Mouse (Mus musculus): ENCODE measurements at regions not wholly inside any gene's neighbourhood (a gene's known extent, or its start where the extent isn't known, plus 50 kb on each side); places are given as distances from the start of the nearest gene placed in this dataset.

DNA sequence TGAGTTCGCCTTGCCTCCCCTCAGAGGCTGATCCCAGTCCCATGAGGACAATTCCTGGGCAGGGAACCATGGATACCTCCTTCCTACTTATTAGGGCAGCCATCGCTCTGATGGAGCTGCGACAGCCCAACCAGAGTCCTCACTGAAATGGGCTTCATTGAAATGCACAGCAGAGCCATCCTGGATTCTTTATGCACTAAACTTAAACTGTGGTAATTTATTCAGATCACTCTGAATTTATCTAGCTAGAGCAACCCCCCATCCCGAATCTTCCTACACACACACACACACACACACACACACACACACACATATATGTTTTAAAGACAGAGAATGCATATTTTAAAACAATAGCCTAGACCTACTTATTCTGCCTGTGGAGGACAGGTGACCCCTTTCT, 258.9 kb upstream of the Zfp507 start:
- H3K9ac ChIP-seq (ENCODE audit: low read depth, low read length): no peak overlapping the region
- no peaks in the 10 kb centered on the region for H3K36me3 ChIP-seq (ENCODE audit: control insufficient read depth, insufficient read depth, low read length)
- no peaks in the 10 kb centered on the region for H3K4me1 ChIP-seq (ENCODE audit: control insufficient read depth, insufficient read depth, low read length)
- H3K27me3 ChIP-seq (ENCODE audit: control insufficient read depth, insufficient read depth, low read depth, low read length): no peaks in the 10 kb centered on the region
- no peak overlapping the region for H3K4me3 ChIP-seq (ENCODE audit: low read depth, low read length)
- no peaks in the 10 kb centered on the region for H3K9me3 ChIP-seq (replicated peaks; ENCODE audit: control insufficient read depth, low read length, poor library complexity, severe bottlenecking)
- 74% methylated on average over 4 of the region's 4 CpGs for WGBS
- no peak overlapping the region for H3K4me2 ChIP-seq (ENCODE audit: low read length)
- ATAC-seq: no peak
- H3K27ac ChIP-seq (ENCODE audit: low read length): no peak overlapping the region

- Histone ChIP-seq H3K27me3 (ENCODE audit: control insufficient read depth, insufficient read depth, low read depth, low read length) (no peaks in the 10 kb centered on the region), H3K27ac (ENCODE audit: low read length) (no peak overlapping the region), H3K9ac (ENCODE audit: low read depth, low read length) (no peak overlapping the region), H3K4me3 (ENCODE audit: low read depth, low read length) (no peak overlapping the region), H3K4me1 (ENCODE audit: control insufficient read depth, insufficient read depth, low read length) (no peaks in the 10 kb centered on the region), H3K36me3 (ENCODE audit: control insufficient read depth, insufficient read depth, low read length) (no peaks in the 10 kb centered on the region), H3K9me3 (replicated peaks; ENCODE audit: control insufficient read depth, low read length, poor library complexity, severe bottlenecking) (no peaks in the 10 kb centered on the region), H3K4me2 (ENCODE audit: low read length) (no peak overlapping the region)
- WGBS: 74% methylated on average over 4 of the region's 4 CpGs
- no peak for ATAC-seq
Measured at GRCm38 (mm10) chr7:36060426-36060825, 257.6 kb upstream of the Zfp507 start.

- no peak overlapping the region for H3K4me2 ChIP-seq (ENCODE audit: low read length)
- no peak overlapping the region for H3K27ac ChIP-seq (ENCODE audit: low read length)
- no peak overlapping the region for H3K4me3 ChIP-seq (ENCODE audit: low read depth, low read length)
- no peaks in the 10 kb centered on the region for H3K9me3 ChIP-seq (replicated peaks; ENCODE audit: control insufficient read depth, low read length, poor library complexity, severe bottlenecking)
- no peaks in the 10 kb centered on the region for H3K27me3 ChIP-seq (ENCODE audit: control insufficient read depth, insufficient read depth, low read depth, low read length)
- 84% methylated on average over 8 of the region's 8 CpGs for WGBS
- no peaks in the 10 kb centered on the region for H3K4me1 ChIP-seq (ENCODE audit: control insufficient read depth, insufficient read depth, low read length)
- no peaks in the 10 kb centered on the region for H3K36me3 ChIP-seq (ENCODE audit: control insufficient read depth, insufficient read depth, low read length)
- ATAC-seq: no peak
- no peak overlapping the region for H3K9ac ChIP-seq (ENCODE audit: low read depth, low read length)
Measured at GRCm38 (mm10) chr7:36046053-36046452, 243.2 kb upstream of the Zfp507 start.

GRCm38 (mm10) chr7:36031881-36032280, 229.1 kb upstream of the Zfp507 start:
- WGBS: 92% methylated on average over 3 of the region's 3 CpGs
- Histone ChIP-seq H3K4me2 (ENCODE audit: low read length) (no peak overlapping the region), H3K27ac (ENCODE audit: low read length) (no peak overlapping the region), H3K4me3 (ENCODE audit: low read depth, low read length) (no peak overlapping the region), H3K9ac (ENCODE audit: low read depth, low read length) (no peak overlapping the region), H3K9me3 (replicated peaks; ENCODE audit: control insufficient read depth, low read length, poor library complexity, severe bottlenecking) (no peaks in the 10 kb centered on the region), H3K36me3 (ENCODE audit: control insufficient read depth, insufficient read depth, low read length) (no peaks in the 10 kb centered on the region), H3K27me3 (ENCODE audit: control insufficient read depth, insufficient read depth, low read depth, low read length) (no peaks in the 10 kb centered on the region), H3K4me1 (ENCODE audit: control insufficient read depth, insufficient read depth, low read length) (no peaks in the 10 kb centered on the region)
- ATAC-seq: no peak

DNA sequence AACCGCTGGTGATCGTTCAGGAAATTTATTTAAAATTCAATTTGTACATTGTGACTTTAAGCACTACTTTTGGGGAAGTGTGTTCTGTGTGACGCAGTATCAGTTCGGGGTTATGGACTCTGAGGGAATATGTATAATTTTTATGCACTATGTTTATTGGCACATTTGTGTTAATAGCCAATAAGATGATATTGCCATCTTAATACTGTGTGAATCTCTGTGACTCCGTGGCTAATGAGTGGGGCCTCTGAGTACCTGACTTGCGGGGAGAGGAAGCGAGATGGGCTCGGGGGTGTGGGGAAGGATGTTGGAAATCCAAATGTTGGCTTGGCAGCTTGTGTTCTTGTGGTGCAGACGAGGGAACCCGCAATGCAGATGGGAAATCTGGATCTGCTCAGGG, 220.2 kb upstream of the Zfp507 start:
- H3K27me3 ChIP-seq (ENCODE audit: control insufficient read depth, insufficient read depth, low read depth, low read length): no peaks in the 10 kb centered on the region
- no peak overlapping the region for H3K4me3 ChIP-seq (ENCODE audit: low read depth, low read length)
- WGBS: 94% methylated on average over 10 of the region's 10 CpGs
- H3K4me1 ChIP-seq (ENCODE audit: control insufficient read depth, insufficient read depth, low read length): no peaks in the 10 kb centered on the region
- no peak for ATAC-seq
- no peak overlapping the region for H3K4me2 ChIP-seq (ENCODE audit: low read length)
- no peak overlapping the region for H3K9ac ChIP-seq (ENCODE audit: low read depth, low read length)
- H3K36me3 ChIP-seq (ENCODE audit: control insufficient read depth, insufficient read depth, low read length): no peaks in the 10 kb centered on the region
- H3K9me3 ChIP-seq (replicated peaks; ENCODE audit: control insufficient read depth, low read length, poor library complexity, severe bottlenecking): no peaks in the 10 kb centered on the region
- no peak overlapping the region for H3K27ac ChIP-seq (ENCODE audit: low read length)

DNA sequence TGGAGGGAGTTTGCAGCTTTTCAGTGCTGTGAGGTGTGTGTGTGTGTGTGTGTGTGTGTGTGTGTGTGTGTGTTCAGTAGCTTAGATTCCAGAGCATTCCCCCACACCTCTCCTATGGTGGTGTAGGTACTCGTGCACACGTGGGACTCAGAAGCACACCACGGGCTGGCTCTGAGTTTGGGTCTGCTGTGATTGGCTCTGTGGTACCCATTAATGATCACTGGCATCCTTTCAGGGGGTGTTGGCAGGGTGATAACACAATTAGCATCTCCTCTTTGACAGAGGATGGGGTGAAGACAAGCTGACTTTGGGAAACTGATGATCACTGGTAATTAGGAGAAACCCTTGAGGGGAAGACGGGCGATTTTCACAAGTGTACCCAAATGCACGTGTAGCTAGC, 219.7 kb upstream of the Zfp507 start:
- Histone ChIP-seq H3K9ac (ENCODE audit: low read depth, low read length) (no peak overlapping the region), H3K27me3 (ENCODE audit: control insufficient read depth, insufficient read depth, low read depth, low read length) (no peaks in the 10 kb centered on the region), H3K36me3 (ENCODE audit: control insufficient read depth, insufficient read depth, low read length) (no peaks in the 10 kb centered on the region), H3K9me3 (replicated peaks; ENCODE audit: control insufficient read depth, low read length, poor library complexity, severe bottlenecking) (no peaks in the 10 kb centered on the region), H3K27ac (ENCODE audit: low read length) (no peak overlapping the region), H3K4me1 (ENCODE audit: control insufficient read depth, insufficient read depth, low read length) (no peaks in the 10 kb centered on the region), H3K4me3 (ENCODE audit: low read depth, low read length) (no peak overlapping the region), H3K4me2 (ENCODE audit: low read length) (no peak overlapping the region)
- no peak for ATAC-seq
- 88% methylated on average over 6 of the region's 6 CpGs for WGBS

GRCm38 (mm10) chr7:36016926-36017753, 214.3 kb upstream of the Zfp507 start:
- H3K4me1 ChIP-seq (ENCODE audit: control insufficient read depth, insufficient read depth, low read length): peaks cover 2% of the 10 kb centered on the region; the same call in 1 of the 2 replicates
- no peak overlapping the region for H3K4me3 ChIP-seq (ENCODE audit: low read depth, low read length)
- H3K4me2 ChIP-seq (ENCODE audit: low read length): no peak overlapping the region
- H3K27ac ChIP-seq (ENCODE audit: low read length): no peak overlapping the region
- no peaks in the 10 kb centered on the region for H3K36me3 ChIP-seq (ENCODE audit: control insufficient read depth, insufficient read depth, low read length)
- ATAC-seq: no peak
- no peaks in the 10 kb centered on the region for H3K27me3 ChIP-seq (ENCODE audit: control insufficient read depth, insufficient read depth, low read depth, low read length)
- H3K9me3 ChIP-seq (replicated peaks; ENCODE audit: control insufficient read depth, low read length, poor library complexity, severe bottlenecking): no peaks in the 10 kb centered on the region
- no peak overlapping the region for H3K9ac ChIP-seq (ENCODE audit: low read depth, low read length)
- 81% methylated on average over 19 of the region's 19 CpGs for WGBS

- no peaks in the 10 kb centered on the region for H3K36me3 ChIP-seq (ENCODE audit: control insufficient read depth, insufficient read depth, low read length)
- no peak overlapping the region for H3K27ac ChIP-seq (ENCODE audit: low read length)
- H3K9me3 ChIP-seq (replicated peaks; ENCODE audit: control insufficient read depth, low read length, poor library complexity, severe bottlenecking): no peaks in the 10 kb centered on the region
- 84% methylated on average over 5 of the region's 5 CpGs for WGBS
- no peak overlapping the region for H3K4me3 ChIP-seq (ENCODE audit: low read depth, low read length)
- no peaks in the 10 kb centered on the region for H3K27me3 ChIP-seq (ENCODE audit: control insufficient read depth, insufficient read depth, low read depth, low read length)
- no peak overlapping the region for H3K4me2 ChIP-seq (ENCODE audit: low read length)
- no peaks in the 10 kb centered on the region for H3K4me1 ChIP-seq (ENCODE audit: control insufficient read depth, insufficient read depth, low read length)
- no peak for ATAC-seq
- no peak overlapping the region for H3K9ac ChIP-seq (ENCODE audit: low read depth, low read length)
Measured at GRCm38 (mm10) chr7:35996609-35997008, 193.8 kb upstream of the Zfp507 start.

DNA sequence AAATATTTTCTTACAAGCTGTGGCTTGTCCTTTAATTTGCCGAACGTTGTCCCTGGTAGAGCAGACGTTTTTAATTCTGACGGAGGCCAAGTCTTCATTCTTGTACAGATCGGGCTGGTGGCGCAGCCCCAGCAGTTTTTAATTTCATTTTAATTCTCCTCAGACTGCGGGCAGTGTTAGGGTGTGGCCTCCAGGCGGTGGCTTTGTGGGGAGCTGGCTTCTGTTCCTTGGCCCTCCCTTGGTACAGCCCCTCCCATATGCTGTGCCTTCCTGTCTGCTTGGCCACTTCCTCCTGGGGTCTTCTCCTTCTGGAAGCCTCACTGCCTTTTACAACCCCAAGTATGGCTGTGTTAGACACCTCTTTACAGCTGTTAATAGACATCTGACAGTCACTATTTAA, 189.7 kb upstream of the Zfp507 start:
- H3K27ac ChIP-seq (ENCODE audit: low read length): no peak overlapping the region
- 86% methylated on average over 8 of the region's 8 CpGs for WGBS
- H3K4me1 ChIP-seq (ENCODE audit: control insufficient read depth, insufficient read depth, low read length): no peaks in the 10 kb centered on the region
- no peak overlapping the region for H3K4me2 ChIP-seq (ENCODE audit: low read length)
- H3K27me3 ChIP-seq (ENCODE audit: control insufficient read depth, insufficient read depth, low read depth, low read length): no peaks in the 10 kb centered on the region
- H3K9me3 ChIP-seq (replicated peaks; ENCODE audit: control insufficient read depth, low read length, poor library complexity, severe bottlenecking): no peaks in the 10 kb centered on the region
- H3K9ac ChIP-seq (ENCODE audit: low read depth, low read length): no peak overlapping the region
- no peak for ATAC-seq
- no peaks in the 10 kb centered on the region for H3K36me3 ChIP-seq (ENCODE audit: control insufficient read depth, insufficient read depth, low read length)
- H3K4me3 ChIP-seq (ENCODE audit: low read depth, low read length): no peak overlapping the region
